Mouse (Mus musculus) midbrain, postnatal 0 days (tissue): ENCODE results near the gene Btbd7. TPM values are rescaled to one million over a fixed set of nuclear protein-coding genes. Genes with fewer than 3 reads are reported as not detected.

Source experiments
- ATAC-seq: fragments of 200-750 bp; cut with Nextera tagmentation; 2 replicates; pipeline ENCODE4 v1.8.0; 2017; ENCODE audit warnings: moderate number of reproducible peaks, mild to moderate bottlenecking, moderate TSS enrichment, moderate library complexity; ENCODE audit not compliant: low FRiP score
- DNase-seq: peaks from one replicate; pipeline ENCODE4 v3.0.0-alpha.2; 2015; ENCODE audit warnings: low spot score
- H3K27ac ChIP-seq: fragments of 300-500 bp; sonication (generic); 2 replicates; pipeline ENCODE4 v1.5.1; 2014; ENCODE audit warnings: low read depth, mild to moderate bottlenecking, low read length, mixed read lengths
- H3K27me3 ChIP-seq: fragments of 300-500 bp; sonication (generic); 2 replicates; pipeline ENCODE4 v1.6.1; 2014; ENCODE audit warnings: low read length, control low read depth, mixed read lengths; ENCODE audit not compliant: insufficient read depth
- H3K36me3 ChIP-seq: fragments of 300-500 bp; sonication (generic); 2 replicates; pipeline ENCODE4 v1.6.1; 2014; ENCODE audit warnings: low read length, control low read depth, mixed read lengths; ENCODE audit not compliant: insufficient read depth
- H3K4me1 ChIP-seq: fragments of 300-500 bp; sonication (generic); 2 replicates; pipeline ENCODE4 v1.6.1; 2014; ENCODE audit warnings: mild to moderate bottlenecking, control low read depth, antibody characterized with exemption, low read length, mixed read lengths; ENCODE audit not compliant: insufficient read depth
- H3K4me2 ChIP-seq: fragments of 300-500 bp; sonication (generic); 2 replicates; pipeline ENCODE4 v1.6.1; 2014; ENCODE audit warnings: low read depth, mild to moderate bottlenecking, low read length, mixed read lengths; ENCODE audit not compliant: poor library complexity, severe bottlenecking
- H3K4me3 ChIP-seq: fragments of 300-500 bp; sonication (generic); 2 replicates; pipeline ENCODE4 v1.5.1; 2014; ENCODE audit warnings: low read depth, mild to moderate bottlenecking, low read length, moderate library complexity
- H3K9ac ChIP-seq: fragments of 300-500 bp; sonication (generic); replicated peaks from 2 replicates; pipeline ENCODE4 v1.6.1; 2014; ENCODE audit warnings: mild to moderate bottlenecking, low read length, moderate library complexity, mixed read lengths; ENCODE audit not compliant: poor library complexity, severe bottlenecking
- H3K9me3 ChIP-seq: fragments of 300-500 bp; sonication (generic); 2 replicates; pipeline ENCODE4 v1.6.1; 2016; ENCODE audit warnings: low read length, control low read depth
- CTCF ChIP-seq: IDR thresholded peaks from 2 replicates; pipeline ENCODE4 v1.5.1; 2016; ENCODE audit warnings: antibody characterized with exemption, mild to moderate bottlenecking
- WGBS: fragments of 180-500 bp; shearing (Covaris S2); extraction: QIAGEN DNeasy Blood & Tissue Kit; methylation state at CpG from one replicate; pipeline ENCODE4 v1.1.7; 2014; 5-methylcytosine and 5-hydroxymethylcytosine counted together
- polyA plus RNA-seq: library from polyadenylated mRNA; unstranded; fragments of >200 nt; fragmentation: Nextera tagmentation; extraction: Ambion mirVana; gene quantifications from 2 replicates; pipeline ENCODE4 v1.2.1, GENCODE M21; 2015
- total RNA-seq: library from RNA; depleted of rRNA; stranded (reverse); fragments of >200 nt; gene quantifications from 2 replicates; pipeline ENCODE4 v1.2.3, GENCODE M21; 2014

The Btbd7 gene
- total and polyA plus RNA-seq, 2 experiments from 2014 or later: 9.2 to 32.2 TPM

DNA sequence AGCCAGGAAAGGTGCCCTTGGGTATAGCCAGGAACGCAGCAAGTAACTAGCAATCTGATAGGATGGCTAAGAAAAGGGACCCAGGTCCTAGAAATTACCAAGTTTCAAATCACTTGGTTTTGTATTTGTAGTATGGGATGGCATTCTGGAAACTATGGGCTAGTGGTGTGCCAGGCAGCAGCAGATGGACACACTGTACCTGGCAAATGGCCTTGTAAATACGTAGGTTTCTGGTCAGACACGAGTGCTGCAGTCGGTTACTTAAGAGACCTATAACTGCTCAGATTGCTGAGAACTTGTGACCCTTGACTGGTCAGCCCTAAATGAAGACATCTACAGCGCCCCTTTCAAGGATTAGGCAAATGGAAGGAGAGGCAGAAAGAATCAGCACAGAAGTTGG, 100.1 kb downstream of the Btbd7 start:
- 58% methylated on average over 5 of the region's 5 CpGs for WGBS
- H3K9me3 ChIP-seq: no peaks in the 10 kb centered on the region
- H3K36me3 ChIP-seq: peaks cover 31% of the 10 kb centered on the region

DNA sequence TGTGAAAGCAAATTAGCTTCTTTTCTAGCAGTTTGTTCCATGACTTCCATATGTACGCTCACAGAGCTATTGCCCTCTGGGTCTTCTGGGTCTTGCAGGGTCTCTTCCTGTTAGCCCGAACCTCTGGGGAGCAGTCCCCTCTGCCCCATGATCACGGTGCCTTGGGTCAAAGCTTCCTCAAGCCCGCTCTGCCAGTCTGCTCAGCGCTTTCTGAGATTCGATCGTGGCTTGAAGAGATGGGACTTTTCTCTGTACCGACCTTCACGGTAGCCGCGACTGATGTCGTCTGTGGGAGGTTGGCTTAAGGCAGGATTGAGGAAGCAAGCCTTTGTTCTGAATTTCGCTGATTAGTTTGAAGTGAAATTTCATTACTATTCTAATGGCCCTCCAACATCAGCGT, 102.2 kb downstream of the Btbd7 start:
- Histone ChIP-seq H3K27me3 (no peaks in the 10 kb centered on the region), H3K9me3 (no peaks in the 10 kb centered on the region), H3K4me2 (no peak overlapping the region), H3K4me1 (no peaks in the 10 kb centered on the region), H3K9ac (no peak overlapping the region), H3K4me3 (no peak overlapping the region), H3K36me3 (peaks cover 49% of the 10 kb centered on the region), H3K27ac (no peak overlapping the region)
- 86% methylated on average over 14 of the region's 14 CpGs for WGBS
- no peak for TF ChIP-seq CTCF
- ATAC-seq (no peak), DNase-seq (no peak)

More for the DNA sequence above, 100.1 kb downstream of the Btbd7 start:
- no peaks in the 10 kb centered on the region for H3K27me3 ChIP-seq
- ATAC-seq (no peak), DNase-seq (no peak)
- no peak for TF ChIP-seq CTCF
- no peak overlapping the region for H3K4me3 ChIP-seq
- H3K27ac ChIP-seq: no peak overlapping the region
- no peak overlapping the region for H3K9ac ChIP-seq
- H3K4me1 ChIP-seq: no peaks in the 10 kb centered on the region
- no peak overlapping the region for H3K4me2 ChIP-seq

DNA sequence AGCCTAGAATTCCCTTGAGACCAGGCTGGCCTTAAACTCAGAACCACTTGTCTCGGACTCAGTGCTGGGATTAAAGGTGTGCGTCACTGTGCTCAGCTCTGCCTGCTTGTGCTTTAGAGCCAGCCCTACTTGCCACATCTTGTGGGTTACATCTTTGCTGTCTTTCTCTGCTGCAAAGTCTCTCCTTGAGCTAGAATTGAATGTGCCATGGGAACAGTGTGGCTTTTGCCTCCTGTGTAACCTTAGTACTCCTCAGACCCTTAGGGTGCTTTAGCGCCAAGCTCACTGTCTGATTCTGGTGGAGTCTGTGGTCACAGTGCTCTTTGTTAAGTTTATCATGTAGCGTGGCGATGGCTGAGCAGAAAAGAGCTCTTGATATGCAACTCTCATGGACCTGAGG, 105.6 kb downstream of the Btbd7 start:
- Histone ChIP-seq H3K4me1 (no peaks in the 10 kb centered on the region), H3K9ac (no peak overlapping the region), H3K4me3 (no peak overlapping the region), H3K36me3 (peaks cover 73% of the 10 kb centered on the region), H3K9me3 (no peaks in the 10 kb centered on the region), H3K27me3 (no peaks in the 10 kb centered on the region), H3K4me2 (no peak overlapping the region), H3K27ac (no peak overlapping the region)
- 94% methylated on average over 5 of the region's 5 CpGs for WGBS
- TF ChIP-seq CTCF: no peak
- DNase-seq (no peak), ATAC-seq (no peak)

DNA sequence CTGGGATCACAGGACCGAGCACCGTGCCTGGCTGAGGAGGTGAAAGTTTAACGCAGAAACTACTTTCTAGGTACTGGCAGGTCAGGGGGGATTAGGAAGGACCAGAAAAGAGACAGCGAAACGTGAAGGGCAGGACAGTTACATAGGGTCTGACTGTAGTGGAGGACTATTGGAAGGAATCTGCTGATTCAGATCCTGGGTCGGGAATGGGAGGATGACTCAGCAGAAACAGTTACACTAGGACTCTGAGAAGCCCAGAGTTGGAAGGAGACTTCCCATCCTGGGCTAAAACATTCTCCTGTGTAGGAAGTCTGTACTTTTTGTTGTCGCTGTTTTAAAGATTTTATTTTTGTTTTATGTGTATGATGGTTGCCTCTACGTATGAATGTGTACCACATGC, 106.7 kb downstream of the Btbd7 start:
- no peak overlapping the region for H3K27ac ChIP-seq
- TF ChIP-seq CTCF: no peak
- H3K27me3 ChIP-seq: no peaks in the 10 kb centered on the region
- no peaks in the 10 kb centered on the region for H3K4me1 ChIP-seq
- no peak overlapping the region for H3K9ac ChIP-seq
- H3K36me3 ChIP-seq: peaks cover 75% of the 10 kb centered on the region
- DNase-seq: no peak
- 97% methylated on average over 8 of the region's 8 CpGs for WGBS
- H3K4me3 ChIP-seq: no peak overlapping the region
- ATAC-seq: no peak
- H3K9me3 ChIP-seq: no peaks in the 10 kb centered on the region
- H3K4me2 ChIP-seq: no peak overlapping the region

DNA sequence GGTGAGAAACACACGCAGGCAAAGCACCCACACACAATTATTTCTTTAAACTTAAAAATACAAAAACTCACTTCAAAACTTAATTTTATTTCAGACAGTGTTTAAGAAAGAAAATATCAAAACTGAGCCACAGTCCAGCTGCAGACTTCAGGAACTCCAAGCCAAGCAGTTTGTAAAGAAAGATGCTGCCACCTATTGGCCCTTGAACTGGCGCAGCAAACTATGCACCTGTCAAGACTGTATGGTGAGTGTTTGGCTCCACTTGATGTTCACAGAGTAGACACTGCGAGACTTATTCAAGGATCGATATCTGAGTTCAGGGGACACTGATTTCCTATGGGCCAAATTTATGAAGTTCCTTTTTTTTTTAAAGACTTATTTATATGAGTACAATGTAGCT, 109.3 kb downstream of the Btbd7 start:
- H3K4me1 ChIP-seq: no peaks in the 10 kb centered on the region
- no peak overlapping the region for H3K9ac ChIP-seq

DNA sequence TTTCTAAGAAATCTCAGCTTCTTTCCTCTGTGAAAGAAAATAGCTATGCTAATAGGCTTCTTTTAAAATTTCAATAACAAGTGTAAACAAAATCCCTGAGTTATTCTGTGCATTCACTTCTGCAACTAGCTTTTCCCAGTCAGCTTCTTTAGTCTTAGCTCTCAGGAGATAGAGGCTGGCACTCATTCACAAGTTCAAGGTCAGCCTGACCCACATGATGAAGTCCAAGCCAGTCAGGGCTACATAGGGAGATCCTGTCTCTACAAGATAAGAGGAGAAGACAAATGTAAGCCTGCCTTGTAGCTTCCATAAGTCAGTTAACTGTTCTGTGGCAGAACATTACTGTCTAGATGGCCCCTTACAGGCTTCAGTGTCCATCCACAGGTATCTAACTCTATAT, 114.6 kb downstream of the Btbd7 start:
- no peak overlapping the region for H3K4me3 ChIP-seq
- H3K27me3 ChIP-seq: no peaks in the 10 kb centered on the region
- no peaks in the 10 kb centered on the region for H3K9me3 ChIP-seq
- H3K27ac ChIP-seq: no peak overlapping the region
- H3K4me1 ChIP-seq: peaks cover 8% of the 10 kb centered on the region
- no peak overlapping the region for H3K9ac ChIP-seq
- DNase-seq: no peak
- H3K36me3 ChIP-seq: peaks cover 34% of the 10 kb centered on the region
- H3K4me2 ChIP-seq: no peak overlapping the region
- no peak for TF ChIP-seq CTCF
- no peak for ATAC-seq

More for the DNA sequence above, 109.3 kb downstream of the Btbd7 start:
- no peak overlapping the region for H3K27ac ChIP-seq
- peaks cover 67% of the 10 kb centered on the region for H3K36me3 ChIP-seq
- H3K9me3 ChIP-seq: no peaks in the 10 kb centered on the region
- ATAC-seq (no peak), DNase-seq (no peak)
- WGBS: 93% methylated on average over 4 of the region's 4 CpGs
- peak; percentile 55 for TF ChIP-seq CTCF
- H3K4me3 ChIP-seq: no peak overlapping the region
- no peak overlapping the region for H3K4me2 ChIP-seq
- no peaks in the 10 kb centered on the region for H3K27me3 ChIP-seq
